Mouse (Mus musculus) hindlimb bud, embryonic 11.5 days (tissue): ENCODE data around the gene Fam177a.
"Not testable (repeated sequence)": the region's sequence is repeated elsewhere in the genome, so short reads cannot be mapped to it uniquely, and the experiment has no call there.

ENCODE experiments used
- DNase-seq: peaks from one replicate; pipeline ENCODE4 v3.0.0-alpha.2; 2012; ENCODE audit warnings: low read depth, low spot score; ENCODE audit errors: extremely low spot score

Fam177a gene

DNA sequence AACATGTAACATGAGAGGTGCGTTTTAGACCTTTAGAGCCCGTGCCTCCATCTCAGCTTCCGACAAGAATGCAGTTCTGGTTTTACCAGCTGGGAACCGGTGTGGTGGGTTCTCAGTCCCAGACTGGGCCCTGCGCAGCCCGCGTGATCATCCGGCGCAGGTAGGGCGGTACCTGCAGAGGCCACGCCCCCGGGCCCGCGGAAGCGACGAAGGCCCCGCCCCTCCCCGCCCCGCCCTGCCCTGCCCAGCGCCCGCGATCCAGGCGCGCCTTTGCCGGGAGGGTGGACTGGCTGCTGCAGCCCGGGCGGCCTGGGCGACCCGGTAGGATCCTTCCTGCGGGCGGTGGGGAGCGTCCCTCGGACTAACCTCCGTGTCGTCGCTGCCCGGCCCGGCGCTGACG, at the start of gene Fam177a:
TSS of gene Fam177a (plus strand) at position 228 of the 400 bp plus-strand sequence.
- DNase-seq, result not testable (repeated sequence)

DNA sequence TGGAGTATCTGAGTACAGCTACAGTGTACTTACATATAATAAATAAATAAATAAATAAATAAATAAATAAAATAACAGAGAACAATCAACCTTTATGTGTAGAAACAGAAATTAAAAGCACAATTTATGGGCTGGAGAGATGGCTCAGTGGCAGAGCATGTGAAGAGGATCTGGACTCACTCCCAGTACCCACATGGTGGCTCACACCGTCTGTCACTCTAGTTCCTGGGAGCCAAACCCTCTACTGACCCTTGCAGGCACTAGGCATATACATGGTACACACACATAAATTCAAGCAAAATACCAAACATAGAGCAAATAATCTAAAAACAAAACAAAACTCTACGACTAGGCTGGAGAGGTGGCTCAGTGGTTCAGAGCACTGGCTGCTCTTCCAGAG, 49.0 kb upstream of the Fam177a start:
- DNase-seq, result no peak

DNA sequence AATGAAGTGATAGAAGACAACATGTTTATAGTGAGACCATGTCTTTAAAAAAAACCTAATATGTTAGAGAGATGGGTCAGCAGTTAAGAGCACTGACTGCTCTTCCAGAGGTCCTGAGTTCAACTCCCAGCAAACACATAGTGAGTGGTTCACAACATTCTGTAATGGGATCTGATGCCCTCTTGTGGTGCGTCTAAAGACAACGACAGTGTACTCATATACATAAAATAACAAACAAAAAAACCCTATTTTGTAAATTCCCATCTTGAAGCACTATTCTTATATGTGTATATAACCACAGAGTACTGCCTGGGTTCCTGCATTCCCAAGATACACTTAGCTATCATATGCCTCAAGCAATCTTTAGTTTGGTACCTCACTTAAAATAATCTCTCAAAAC, 45.6 kb upstream of the Fam177a start:
- DNase-seq, result not testable (repeated sequence)

DNA sequence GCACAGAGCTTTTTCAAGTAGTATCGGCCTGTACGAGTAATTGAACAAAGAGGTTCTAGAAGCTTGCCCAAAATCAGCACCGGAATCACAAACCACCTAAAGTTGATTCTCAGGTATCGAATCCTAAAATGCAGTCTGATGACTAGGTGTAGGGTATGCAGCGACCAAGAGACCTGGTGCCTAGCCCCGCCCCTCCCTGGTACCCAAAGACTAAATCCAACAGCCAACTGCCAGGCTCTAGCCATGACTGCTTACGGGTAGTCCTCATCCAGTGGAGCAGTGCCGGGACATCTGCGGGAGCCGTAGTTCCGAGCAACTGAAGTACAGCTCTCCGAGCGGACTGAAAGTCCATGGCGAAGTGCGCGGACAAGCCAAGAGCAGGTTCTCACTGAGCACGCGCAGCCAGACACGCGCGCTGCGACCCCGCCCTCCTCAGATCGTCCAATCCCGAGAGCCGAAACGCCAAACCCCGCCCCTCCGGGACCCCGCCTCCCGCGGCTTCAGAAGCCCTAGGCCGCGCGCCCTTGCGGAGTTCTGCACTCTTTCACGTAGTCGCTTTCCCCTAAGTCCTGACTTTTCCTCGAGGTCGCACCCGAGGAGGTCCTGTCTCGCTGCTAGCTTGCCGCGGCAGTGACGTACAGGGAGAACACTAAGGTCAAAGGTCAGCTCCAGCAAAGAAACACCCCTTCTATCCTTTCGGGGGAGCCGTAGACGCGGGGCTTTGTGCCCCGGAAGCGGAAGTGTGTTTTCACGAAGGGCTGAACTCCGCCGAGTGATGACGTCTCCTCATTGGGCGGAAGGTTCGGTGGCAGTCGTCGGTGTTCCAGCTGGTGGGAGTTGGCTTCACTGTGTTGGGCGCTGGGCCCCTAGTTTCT, 44.3 kb upstream of the Fam177a start, which contains the start of the genes 2700097O09Rik and Srp54a:
TSS of gene 2700097O09Rik (minus strand) at position 385 of the 875 bp plus-strand sequence.
TSS of gene Srp54a (plus strand) at position 537 of the 875 bp plus-strand sequence.
- DNase-seq, result peak; percentile 63

DNA sequence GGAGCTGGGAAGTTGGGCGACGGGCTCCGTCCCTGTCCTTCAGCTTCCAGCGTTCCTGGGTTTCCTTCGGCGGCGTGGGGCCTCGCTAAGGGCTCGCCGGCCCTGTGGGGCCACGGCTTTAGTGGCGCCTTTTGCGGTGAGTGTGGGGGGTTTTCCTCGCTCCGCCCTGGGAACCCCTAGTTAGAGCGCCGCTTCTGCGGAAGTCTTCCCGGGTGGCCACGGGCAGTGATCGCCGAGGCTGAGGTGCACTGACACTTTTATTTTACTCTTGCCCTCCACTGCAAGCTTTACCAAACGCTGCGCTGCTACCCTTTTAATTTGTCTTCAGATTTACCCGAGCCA, 43.7 kb upstream of the Fam177a start:
- not testable (repeated sequence) for DNase-seq

DNA sequence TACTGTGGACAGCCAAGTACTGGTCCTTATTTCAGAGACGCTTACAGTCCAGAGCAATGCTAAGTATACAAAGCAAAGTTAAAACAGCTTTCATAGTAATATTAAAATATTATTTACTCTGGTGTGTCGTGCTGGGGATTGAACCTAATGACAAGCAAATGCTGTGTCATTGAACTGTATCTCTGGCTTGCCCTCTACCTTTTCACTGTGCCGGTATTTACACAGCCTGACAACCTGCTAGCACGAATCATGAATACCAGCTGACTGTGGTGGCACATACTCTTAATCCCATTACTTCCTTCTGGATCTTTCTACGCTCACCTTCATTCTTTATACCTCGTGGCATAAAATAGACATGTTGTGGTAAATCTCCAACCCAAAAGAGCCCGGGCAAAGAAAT, 32.1 kb upstream of the Fam177a start:
- DNase-seq, result not testable (repeated sequence)

DNA sequence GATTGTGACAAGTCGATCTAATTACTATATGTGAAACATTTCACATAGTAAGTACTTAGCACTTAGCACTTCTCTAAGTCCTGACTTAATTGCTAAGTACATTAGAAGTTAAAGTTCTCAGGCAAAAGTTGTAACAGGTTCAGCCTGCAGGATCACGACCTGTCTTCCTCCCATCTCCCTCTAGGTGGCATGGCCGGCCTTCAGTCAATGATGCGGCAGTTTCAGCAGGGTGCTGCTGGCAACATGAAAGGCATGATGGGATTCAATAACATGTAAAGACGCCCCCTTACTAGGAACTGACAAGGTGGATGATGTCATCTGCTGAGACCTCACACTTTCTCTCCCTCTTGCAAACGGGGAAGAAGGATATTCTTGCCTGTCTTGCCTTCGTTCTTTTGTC, 11.7 kb upstream of the Fam177a start:
- not testable (repeated sequence) for DNase-seq

DNA sequence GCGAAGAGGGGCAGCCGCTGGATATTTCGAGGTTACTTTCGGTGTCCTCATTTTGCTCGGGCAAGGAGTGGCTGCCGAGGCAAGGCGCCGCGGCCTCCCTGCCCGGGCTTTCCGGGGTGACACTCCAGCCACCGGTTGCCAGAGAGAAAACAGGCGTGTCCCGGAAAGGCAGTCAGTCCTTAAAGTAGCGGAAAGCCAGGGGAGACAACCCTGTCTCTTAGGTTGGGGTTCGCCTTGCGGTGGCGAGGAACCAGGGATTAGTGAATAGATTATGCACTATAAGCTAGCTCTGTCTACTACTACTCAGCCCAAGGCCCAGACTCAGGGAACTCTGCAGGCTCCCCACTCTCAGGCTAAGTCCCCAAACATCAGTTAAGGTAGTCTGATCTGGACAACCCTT, 462 bp downstream of the Fam177a start:
- not testable (repeated sequence) for DNase-seq

DNA sequence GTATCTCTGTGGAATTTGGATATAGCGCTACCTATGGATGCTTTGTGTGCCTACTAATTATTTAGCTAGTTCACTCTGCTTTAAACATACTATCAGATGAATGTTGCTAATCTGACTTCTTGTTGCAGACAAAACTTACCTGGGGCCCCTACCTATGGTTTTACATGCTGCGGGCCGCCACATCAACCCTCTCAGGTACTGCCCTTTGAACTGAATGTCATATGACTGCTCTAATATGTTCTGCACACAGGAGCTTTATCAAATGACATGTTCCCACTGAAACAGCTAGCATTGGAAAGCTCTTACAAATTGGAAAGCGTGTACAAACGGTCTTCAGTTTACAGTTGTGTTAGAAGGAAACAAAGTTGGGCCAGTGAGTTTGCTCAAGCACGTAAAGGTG, 11.3 kb downstream of the Fam177a start:
- not testable (repeated sequence) for DNase-seq

DNA sequence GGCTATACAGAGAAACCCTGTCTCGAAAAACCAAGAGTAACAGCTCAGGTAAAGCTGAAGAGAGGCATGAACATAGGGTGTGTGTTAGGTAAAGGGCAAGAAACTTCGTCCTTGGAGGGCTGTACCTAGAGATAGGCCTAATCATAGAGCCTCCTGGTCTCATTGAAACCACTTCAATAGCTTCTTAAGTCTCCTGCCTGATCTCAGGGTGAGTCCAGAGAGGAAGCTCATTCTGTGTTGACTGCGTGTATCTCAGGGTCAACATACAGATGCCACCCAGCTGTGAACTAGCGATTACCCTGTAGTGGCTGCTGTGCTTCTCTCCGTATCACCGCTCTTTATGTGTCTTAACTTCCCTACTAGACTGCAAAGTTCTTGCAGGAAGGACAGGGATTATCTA, 13.6 kb downstream of the Fam177a start:
- not testable (repeated sequence) for DNase-seq

DNA sequence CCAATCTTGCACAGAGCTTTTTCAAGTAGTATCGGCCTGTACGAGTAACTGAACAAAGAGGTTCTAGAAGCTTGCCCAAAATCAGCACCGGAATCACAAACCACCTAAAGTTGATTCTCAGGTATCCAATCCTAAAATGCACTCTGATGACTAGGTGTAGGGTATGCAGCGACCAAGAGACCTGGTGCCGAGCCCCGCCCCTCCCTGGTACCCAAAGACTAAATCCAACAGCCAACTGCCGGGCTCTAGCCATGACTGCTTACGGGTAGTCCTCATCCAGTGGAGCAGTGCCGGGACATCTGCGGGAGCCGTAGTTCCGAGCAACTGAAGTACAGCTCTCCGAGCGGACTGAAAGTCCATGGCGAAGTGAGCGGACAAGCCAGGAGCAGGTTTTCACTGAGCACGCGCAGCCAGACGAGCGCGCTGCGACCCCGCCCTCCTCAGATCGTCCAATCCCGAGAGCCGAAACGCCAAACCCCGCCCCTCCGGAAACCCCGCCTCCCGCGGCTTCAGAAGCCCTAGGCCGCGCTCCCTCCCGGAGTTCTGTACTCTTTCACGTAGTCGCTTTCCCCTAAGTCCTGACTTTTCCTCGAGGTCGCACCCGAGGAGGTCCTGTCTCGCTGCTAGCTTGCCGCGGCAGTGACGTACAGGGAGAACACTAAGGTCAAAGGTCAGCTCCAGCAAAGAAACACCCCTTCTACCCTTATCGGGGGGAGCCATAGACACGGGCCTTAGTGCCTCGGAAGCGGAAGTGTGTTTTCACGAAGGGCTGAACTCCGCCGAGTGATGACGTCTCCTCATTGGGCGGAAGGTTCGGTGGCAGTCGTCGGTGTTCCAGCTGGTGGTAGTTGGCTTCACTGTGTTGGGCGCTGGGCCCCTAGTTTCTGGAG, 30.5 kb downstream of the Fam177a start, which contains the start of gene Srp54b:
TSS of gene Srp54b (plus strand) at position 546 of the 890 bp plus-strand sequence.
- not testable (repeated sequence) for DNase-seq

DNA sequence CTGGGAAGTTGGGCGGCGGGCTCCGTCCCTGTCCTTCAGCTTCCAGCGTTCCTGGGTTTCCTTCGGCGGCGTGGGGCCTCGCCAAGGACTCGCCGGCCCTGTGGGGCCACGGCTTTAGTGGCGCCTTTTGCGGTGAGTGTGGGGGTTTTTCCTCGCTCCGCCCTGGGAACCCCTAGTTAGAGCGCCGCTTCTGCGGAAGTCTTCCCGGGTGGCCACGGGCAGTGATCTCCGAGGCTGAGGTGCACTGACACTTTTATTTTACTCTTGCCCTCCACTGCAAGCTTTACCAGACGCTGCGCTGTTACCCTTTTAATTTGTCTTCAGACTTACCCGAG, 31.1 kb downstream of the Fam177a start:
- not testable (repeated sequence) for DNase-seq

DNA sequence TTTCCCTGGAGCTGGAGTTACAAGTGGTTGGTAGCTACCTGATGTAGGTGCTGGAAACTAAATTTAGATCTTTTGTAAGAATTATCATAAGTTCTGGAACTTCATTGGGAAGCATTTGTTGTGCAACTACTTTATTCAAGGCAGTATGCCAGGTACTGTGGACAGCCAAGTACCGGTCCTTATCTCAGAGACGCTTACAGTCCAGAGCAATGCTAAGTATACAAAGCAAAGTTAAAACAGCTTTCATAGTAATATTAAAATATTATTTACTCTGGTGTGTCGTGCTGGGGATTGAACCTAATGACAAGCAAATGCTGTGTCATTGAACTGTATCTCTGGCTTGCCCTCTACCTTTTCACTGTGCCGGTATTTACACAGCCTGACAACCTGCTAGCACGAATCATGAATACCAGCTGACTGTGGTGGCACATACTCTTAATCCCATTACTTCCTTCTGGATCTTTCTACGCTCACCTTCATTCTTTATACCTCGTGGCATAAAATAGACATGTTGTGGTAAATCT, 42.8 kb downstream of the Fam177a start:
- DNase-seq, result not testable (repeated sequence)

DNA sequence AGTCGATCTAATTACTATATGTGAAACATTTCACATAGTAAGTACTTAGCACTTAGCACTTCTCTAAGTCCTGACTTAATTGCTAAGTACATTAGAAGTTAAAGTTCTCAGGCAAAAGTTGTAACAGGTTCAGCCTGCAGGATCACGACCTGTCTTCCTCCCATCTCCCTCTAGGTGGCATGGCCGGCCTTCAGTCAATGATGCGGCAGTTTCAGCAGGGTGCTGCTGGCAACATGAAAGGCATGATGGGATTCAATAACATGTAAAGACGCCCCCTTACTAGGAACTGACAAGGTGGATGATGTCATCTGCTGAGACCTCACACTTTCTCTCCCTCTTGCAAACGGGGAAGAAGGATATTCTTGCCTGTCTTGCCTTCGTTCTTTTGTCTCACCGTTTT, 63.4 kb downstream of the Fam177a start:
- DNase-seq, result not testable (repeated sequence)

DNA sequence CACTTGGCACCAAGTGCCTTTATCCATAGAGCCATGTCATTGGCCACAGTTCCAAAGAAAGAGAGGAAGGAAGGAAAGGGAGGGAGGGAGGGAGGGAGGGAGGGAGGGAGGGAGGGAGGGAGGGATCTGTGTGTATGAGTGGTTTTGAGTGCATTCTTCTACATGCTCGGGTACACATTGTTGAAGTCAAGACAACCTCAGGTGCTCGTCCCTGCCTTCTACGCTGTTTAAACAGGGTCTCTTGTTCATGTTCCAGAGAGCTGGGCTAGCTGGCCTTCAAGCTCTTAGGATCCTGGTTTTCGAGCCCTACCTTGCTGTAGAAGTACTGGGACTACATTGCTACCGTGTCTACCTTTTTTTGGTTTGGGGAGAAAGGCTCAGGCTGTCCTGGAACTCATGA, 64.9 kb downstream of the Fam177a start:
- DNase-seq, result not testable (repeated sequence)
